Mouse (Mus musculus): ENCODE results near the gene Zfp950. TPM values are rescaled to one million over a fixed set of nuclear protein-coding genes. Genes with fewer than 3 reads are reported as not detected.

Gene Zfp950
- polyA plus RNA-seq, 1 experiment from 2014 or later = 45.0 TPM

GRCm38 (mm10) chr19:61078622-61079021 is 62.0 kb downstream of the Zfp950 start:
- Histone ChIP-seq H3K36me3 (replicated peaks; ENCODE audit: control insufficient read depth, insufficient read depth) (0 out of 2 replicates have a peak, but pooled peaks cover 6% of the 10 kb centered on the region), H3K9ac (no peak overlapping the region), H3K4me3 (replicated peaks; ENCODE audit: low read length) (no peak overlapping the region), H3K27me3 (ENCODE audit: control insufficient read depth, insufficient read depth, low read length) (no peaks in the 10 kb centered on the region), H3K27ac (no peak overlapping the region), H3K4me2 (replicated peaks) (no peak overlapping the region), H3K9me3 (ENCODE audit: control insufficient read depth, low read length) (no peaks in the 10 kb centered on the region), H3K4me1 (replicated peaks; ENCODE audit: control insufficient read depth, insufficient read depth, low read length) (no peaks in the 10 kb centered on the region)
- ATAC-seq (ENCODE audit: low FRiP score) (no peak), DNase-seq (ENCODE audit: low spot score) (no peak)
- WGBS = 94% methylated on average over 3 of the region's 3 CpGs

- H3K4me3 ChIP-seq (replicated peaks; ENCODE audit: low read length) = no peak overlapping the region
- H3K9me3 ChIP-seq (ENCODE audit: control insufficient read depth, low read length) = no peaks in the 10 kb centered on the region
- H3K36me3 ChIP-seq (replicated peaks; ENCODE audit: control insufficient read depth, insufficient read depth) = no peaks in the 10 kb centered on the region; the same call in 1 of the 2 replicates
- no peak overlapping the region for H3K27ac ChIP-seq
- no peaks in the 10 kb centered on the region for H3K27me3 ChIP-seq (ENCODE audit: control insufficient read depth, insufficient read depth, low read length)
- WGBS = 91% methylated on average over 1 of the region's 1 CpGs
- DNase-seq (ENCODE audit: low spot score) (no peak), ATAC-seq (ENCODE audit: low FRiP score) (no peak)
- no peak overlapping the region for H3K9ac ChIP-seq
- no peak overlapping the region for H3K4me2 ChIP-seq (replicated peaks)
- H3K4me1 ChIP-seq (replicated peaks; ENCODE audit: control insufficient read depth, insufficient read depth, low read length) = no peaks in the 10 kb centered on the region
Measured at GRCm38 (mm10) chr19:61065011-61065410, 75.6 kb downstream of the Zfp950 start.

GRCm38 (mm10) chr19:61064386-61064785 is 76.3 kb downstream of the Zfp950 start:
- Histone ChIP-seq H3K9me3 (ENCODE audit: control insufficient read depth, low read length) (no peaks in the 10 kb centered on the region), H3K36me3 (replicated peaks; ENCODE audit: control insufficient read depth, insufficient read depth) (no peaks in the 10 kb centered on the region; the same call in 1 of the 2 replicates), H3K4me2 (replicated peaks) (no peak overlapping the region), H3K27me3 (ENCODE audit: control insufficient read depth, insufficient read depth, low read length) (no peaks in the 10 kb centered on the region), H3K4me3 (replicated peaks; ENCODE audit: low read length) (no peak overlapping the region), H3K9ac (no peak overlapping the region), H3K27ac (no peak overlapping the region), H3K4me1 (replicated peaks; ENCODE audit: control insufficient read depth, insufficient read depth, low read length) (no peaks in the 10 kb centered on the region)
- ATAC-seq (ENCODE audit: low FRiP score) (no peak), DNase-seq (ENCODE audit: low spot score) (no peak)
- WGBS = 86% methylated on average over 3 of the region's 3 CpGs

GRCm38 (mm10) chr19:61057581-61057980 is 83.1 kb downstream of the Zfp950 start:
- Histone ChIP-seq H3K4me3 (replicated peaks; ENCODE audit: low read length) (no peak overlapping the region), H3K27me3 (ENCODE audit: control insufficient read depth, insufficient read depth, low read length) (no peaks in the 10 kb centered on the region), H3K27ac (no peak overlapping the region), H3K9me3 (ENCODE audit: control insufficient read depth, low read length) (no peaks in the 10 kb centered on the region), H3K4me1 (replicated peaks; ENCODE audit: control insufficient read depth, insufficient read depth, low read length) (no peaks in the 10 kb centered on the region), H3K9ac (no peak overlapping the region), H3K4me2 (replicated peaks) (no peak overlapping the region), H3K36me3 (replicated peaks; ENCODE audit: control insufficient read depth, insufficient read depth) (no peaks in the 10 kb centered on the region)
- ATAC-seq (ENCODE audit: low FRiP score) (no peak), DNase-seq (ENCODE audit: low spot score) (no peak)
- WGBS = 22% methylated on average over 3 of the region's 3 CpGs

GRCm38 (mm10) chr19:61056783-61057410 is 83.7 kb downstream of the Zfp950 start:
- no peak for DNase-seq (ENCODE audit: low spot score)
- 70% methylated on average over 5 of the region's 5 CpGs for WGBS
- Histone ChIP-seq H3K9ac (no peak overlapping the region), H3K4me3 (replicated peaks; ENCODE audit: low read length) (no peak overlapping the region), H3K4me1 (replicated peaks; ENCODE audit: control insufficient read depth, insufficient read depth, low read length) (no peaks in the 10 kb centered on the region), H3K4me2 (replicated peaks) (no peak overlapping the region), H3K9me3 (ENCODE audit: control insufficient read depth, low read length) (no peaks in the 10 kb centered on the region), H3K36me3 (replicated peaks; ENCODE audit: control insufficient read depth, insufficient read depth) (no peaks in the 10 kb centered on the region), H3K27me3 (ENCODE audit: control insufficient read depth, insufficient read depth, low read length) (no peaks in the 10 kb centered on the region), H3K27ac (no peak overlapping the region)
- no peak for ATAC-seq (ENCODE audit: low FRiP score)

- Histone ChIP-seq H3K4me1 (replicated peaks; ENCODE audit: control insufficient read depth, insufficient read depth, low read length) (no peaks in the 10 kb centered on the region), H3K27ac (no peak overlapping the region), H3K36me3 (replicated peaks; ENCODE audit: control insufficient read depth, insufficient read depth) (no peaks in the 10 kb centered on the region), H3K9me3 (ENCODE audit: control insufficient read depth, low read length) (no peaks in the 10 kb centered on the region), H3K27me3 (ENCODE audit: control insufficient read depth, insufficient read depth, low read length) (no peaks in the 10 kb centered on the region), H3K4me3 (replicated peaks; ENCODE audit: low read length) (no peak overlapping the region), H3K4me2 (replicated peaks) (no peak overlapping the region), H3K9ac (no peak overlapping the region)
- ATAC-seq (ENCODE audit: low FRiP score) (no peak), DNase-seq (ENCODE audit: low spot score) (no peak)
Measured at GRCm38 (mm10) chr19:61052786-61053185, 87.9 kb downstream of the Zfp950 start.

- H3K9me3 ChIP-seq (ENCODE audit: control insufficient read depth, low read length) = no peaks in the 10 kb centered on the region
- ATAC-seq (ENCODE audit: low FRiP score) (no peak), DNase-seq (ENCODE audit: low spot score) (no peak)
- no peak overlapping the region for H3K4me2 ChIP-seq (replicated peaks)
- no peaks in the 10 kb centered on the region for H3K27me3 ChIP-seq (ENCODE audit: control insufficient read depth, insufficient read depth, low read length)
- H3K36me3 ChIP-seq (replicated peaks; ENCODE audit: control insufficient read depth, insufficient read depth) = no peaks in the 10 kb centered on the region
- no peak overlapping the region for H3K27ac ChIP-seq
- H3K9ac ChIP-seq = no peak overlapping the region
- H3K4me1 ChIP-seq (replicated peaks; ENCODE audit: control insufficient read depth, insufficient read depth, low read length) = no peaks in the 10 kb centered on the region
- H3K4me3 ChIP-seq (replicated peaks; ENCODE audit: low read length) = no peak overlapping the region
Measured at GRCm38 (mm10) chr19:61052008-61052407, 88.6 kb downstream of the Zfp950 start.

GRCm38 (mm10) chr19:61051151-61051550 is 89.5 kb downstream of the Zfp950 start:
- no peak overlapping the region for H3K27ac ChIP-seq
- no peaks in the 10 kb centered on the region for H3K4me1 ChIP-seq (replicated peaks; ENCODE audit: control insufficient read depth, insufficient read depth, low read length)
- H3K27me3 ChIP-seq (ENCODE audit: control insufficient read depth, insufficient read depth, low read length) = no peaks in the 10 kb centered on the region
- no peak overlapping the region for H3K4me2 ChIP-seq (replicated peaks)
- ATAC-seq (ENCODE audit: low FRiP score) (no peak), DNase-seq (ENCODE audit: low spot score) (no peak)
- no peaks in the 10 kb centered on the region for H3K9me3 ChIP-seq (ENCODE audit: control insufficient read depth, low read length)
- H3K36me3 ChIP-seq (replicated peaks; ENCODE audit: control insufficient read depth, insufficient read depth) = no peaks in the 10 kb centered on the region
- no peak overlapping the region for H3K4me3 ChIP-seq (replicated peaks; ENCODE audit: low read length)
- 93% methylated on average over 1 of the region's 1 CpGs for WGBS
- H3K9ac ChIP-seq = no peak overlapping the region

- 88% methylated on average over 1 of the region's 1 CpGs for WGBS
- no peaks in the 10 kb centered on the region for H3K27me3 ChIP-seq (ENCODE audit: control insufficient read depth, insufficient read depth, low read length)
- no peak overlapping the region for H3K27ac ChIP-seq
- no peak for DNase-seq (ENCODE audit: low spot score)
- no peaks in the 10 kb centered on the region for H3K4me1 ChIP-seq (replicated peaks; ENCODE audit: control insufficient read depth, insufficient read depth, low read length)
- no peaks in the 10 kb centered on the region for H3K9me3 ChIP-seq (ENCODE audit: control insufficient read depth, low read length)
- no peak overlapping the region for H3K9ac ChIP-seq
- H3K4me3 ChIP-seq (replicated peaks; ENCODE audit: low read length) = no peak overlapping the region
- H3K4me2 ChIP-seq (replicated peaks) = no peak overlapping the region
- no peak for ATAC-seq (ENCODE audit: low FRiP score)
- H3K36me3 ChIP-seq (replicated peaks; ENCODE audit: control insufficient read depth, insufficient read depth) = no peaks in the 10 kb centered on the region
Measured at GRCm38 (mm10) chr19:61049413-61049812, 91.2 kb downstream of the Zfp950 start.

- Histone ChIP-seq H3K36me3 (replicated peaks; ENCODE audit: control insufficient read depth, insufficient read depth) (no peaks in the 10 kb centered on the region), H3K4me3 (replicated peaks; ENCODE audit: low read length) (no peak overlapping the region), H3K9me3 (ENCODE audit: control insufficient read depth, low read length) (no peaks in the 10 kb centered on the region), H3K27ac (no peak overlapping the region), H3K9ac (no peak overlapping the region), H3K4me2 (replicated peaks) (no peak overlapping the region), H3K4me1 (replicated peaks; ENCODE audit: control insufficient read depth, insufficient read depth, low read length) (no peaks in the 10 kb centered on the region), H3K27me3 (ENCODE audit: control insufficient read depth, insufficient read depth, low read length) (no peaks in the 10 kb centered on the region)
- DNase-seq (ENCODE audit: low spot score) = no peak
- no peak for ATAC-seq (ENCODE audit: low FRiP score)
- 85% methylated on average over 2 of the region's 2 CpGs for WGBS
Measured at GRCm38 (mm10) chr19:61048646-61049045, 92.0 kb downstream of the Zfp950 start.

Data from hindbrain, embryonic 14.5 days (tissue).